Mouse (Mus musculus) testis, adult 2 months (tissue): ENCODE measurements around the gene Ppp1r12b.

Experiments
- CTCF ChIP-seq: fragments of 200-500 bp; IDR thresholded peaks from 2 replicates; pipeline ENCODE4 v1.5.1; 2012; ENCODE audit warnings: low read depth, mild to moderate bottlenecking, inconsistent platforms, low read length, moderate library complexity; ENCODE audit not compliant: control insufficient read depth, insufficient read depth, insufficient replicate concordance
- POLR2A ChIP-seq: fragments of 200-500 bp; IDR thresholded peaks from 2 replicates; pipeline ENCODE4 v1.6.1; 2012; ENCODE audit warnings: low read depth, mild to moderate bottlenecking, inconsistent platforms, low read length, moderate library complexity; ENCODE audit not compliant: control insufficient read depth

- TF ChIP-seq CTCF: no peak
- TF ChIP-seq POLR2A: no peak
Measured at GRCm38 (mm10) chr1:134772821-134773220, 182.9 kb downstream of the Ppp1r12b start.
